Mouse (Mus musculus): ENCODE data around the gene 2210011C24Rik. TPM values are rescaled to one million over a fixed set of nuclear protein-coding genes. Genes with fewer than 3 reads are reported as not detected.
"Not testable (repeated sequence)": the region's sequence is repeated elsewhere in the genome, so short reads cannot be mapped to it uniquely, and the experiment has no call there.

Gene 2210011C24Rik
- total RNA-seq, 4 experiments from 2014 or later, result 0.62 to 0.77 TPM; not detected in 2

DNA sequence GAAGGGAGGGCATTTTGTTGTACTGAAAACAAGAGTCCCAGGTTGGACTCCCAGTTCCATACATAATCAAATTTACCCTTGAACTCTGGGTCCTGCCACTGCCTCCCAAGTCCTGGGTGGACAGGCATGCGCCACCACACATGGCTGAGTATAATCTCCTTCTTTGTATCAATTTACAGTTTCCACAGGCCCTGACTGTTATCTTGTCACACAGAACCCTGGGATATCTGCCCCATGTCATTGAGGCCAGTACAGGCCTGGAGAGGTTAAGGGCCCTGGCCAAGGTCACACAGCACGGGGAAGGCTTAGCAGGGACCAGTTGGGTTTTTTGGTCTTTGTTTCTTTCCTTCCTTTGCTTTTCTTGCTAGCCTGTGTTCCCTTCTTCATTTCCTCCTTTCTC is 19.5 kb downstream of the 2210011C24Rik start:
- no peak for DNase-seq

DNA sequence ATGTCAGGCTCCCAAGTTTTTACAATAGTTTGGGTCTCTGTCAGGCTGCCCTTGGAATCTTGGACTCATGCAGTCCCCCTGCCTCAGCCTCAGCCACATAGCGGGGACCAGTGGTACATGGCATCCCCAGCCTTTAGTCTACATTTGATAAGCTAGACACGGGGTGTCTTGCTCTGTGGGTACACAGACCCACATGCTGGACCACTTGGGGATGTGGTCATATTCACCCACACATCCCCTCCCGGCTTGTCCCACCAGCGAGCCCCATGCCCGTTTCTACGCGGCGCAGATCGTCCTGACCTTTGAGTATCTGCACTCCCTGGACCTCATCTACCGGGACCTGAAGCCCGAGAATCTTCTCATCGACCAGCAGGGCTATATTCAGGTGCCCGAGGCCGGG is 21.8 kb downstream of the 2210011C24Rik start:
- DNase-seq, result no peak

- DNase-seq, result no peak
These were observed 22.7 kb downstream of the 2210011C24Rik start for GRCm38 (mm10) chr8:83989243-83989642.

DNA sequence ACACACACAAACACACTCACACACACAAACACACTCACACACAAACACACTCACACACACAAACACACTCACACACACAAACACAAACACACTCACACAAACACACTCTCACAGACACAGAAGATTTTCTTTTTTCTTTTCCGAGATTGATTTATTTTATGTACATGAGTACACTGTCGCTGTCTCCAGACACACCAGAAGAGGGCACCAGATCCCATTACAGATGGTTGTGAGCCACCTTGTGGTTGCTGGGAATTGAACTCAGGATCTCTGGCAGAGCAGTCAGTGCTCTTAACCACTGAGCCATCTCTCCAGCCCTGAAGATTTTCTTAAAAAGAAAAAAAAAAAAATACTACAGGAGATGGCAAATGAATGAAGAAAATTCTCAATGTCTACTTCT is 28.7 kb downstream of the 2210011C24Rik start:
- not testable (repeated sequence) for DNase-seq

- DNase-seq, result no peak
These were observed 29.5 kb downstream of the 2210011C24Rik start for GRCm38 (mm10) chr8:83982449-83982848.

DNA sequence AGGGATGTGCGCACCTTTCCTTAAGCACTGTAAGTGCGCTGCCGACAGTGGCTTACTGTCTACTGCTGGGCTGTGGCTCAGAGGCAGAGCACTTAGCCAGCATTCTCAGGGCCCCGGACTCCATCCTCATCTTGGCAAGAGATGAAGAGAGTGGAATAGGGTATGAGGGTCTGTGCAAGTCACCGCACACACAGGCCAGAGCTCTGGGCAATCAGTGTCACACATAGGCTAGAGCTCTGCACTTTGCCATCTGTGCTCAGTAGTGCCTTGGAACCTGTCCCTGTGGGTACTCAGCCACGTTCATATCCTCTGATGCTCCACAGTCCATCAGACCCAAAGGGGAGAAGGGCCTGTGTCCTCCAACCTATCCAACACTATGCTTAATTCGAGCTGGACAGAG is 30.4 kb downstream of the 2210011C24Rik start:
- DNase-seq, result no peak

DNA sequence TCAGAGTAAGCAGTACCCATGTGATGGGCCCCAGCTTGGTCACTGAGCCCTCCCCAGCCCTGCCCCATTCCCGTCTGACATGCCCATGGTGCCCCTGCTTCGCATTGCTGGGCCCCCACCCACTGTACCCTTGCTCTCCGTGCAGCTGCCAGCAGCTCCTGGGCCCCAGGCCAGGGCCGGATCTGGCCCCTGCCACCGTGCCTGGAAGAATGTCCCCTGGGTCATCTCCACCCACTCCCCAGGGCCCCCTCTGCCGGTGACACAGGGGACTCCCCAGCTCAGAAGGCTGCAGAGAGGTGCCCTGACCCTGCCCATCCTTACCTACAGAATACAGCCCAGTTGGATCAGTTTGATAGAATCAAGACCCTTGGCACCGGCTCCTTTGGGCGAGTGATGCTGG is 31.1 kb downstream of the 2210011C24Rik start:
- DNase-seq, result no peak

DNA sequence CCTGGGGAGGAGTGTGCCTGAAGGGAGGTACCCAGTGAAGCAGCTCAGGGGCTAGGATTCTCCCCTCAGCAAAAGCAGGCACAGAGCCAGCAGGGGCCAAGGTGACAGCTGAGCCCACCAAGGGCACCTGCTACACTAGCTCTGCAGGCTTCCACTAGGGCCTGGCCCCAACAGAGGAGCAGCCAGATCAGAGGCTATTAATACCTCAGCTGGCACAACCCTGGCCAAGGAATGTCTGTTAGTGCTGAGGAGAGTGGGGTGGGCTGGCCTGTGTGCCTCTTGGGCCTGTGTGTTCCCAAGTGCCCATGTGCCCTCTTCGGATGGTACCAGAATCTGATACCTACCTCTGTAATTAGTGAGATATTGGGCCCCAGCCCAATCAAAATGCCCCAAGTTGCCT is 31.7 kb downstream of the 2210011C24Rik start:
- DNase-seq, result no peak

GRCm38 (mm10) chr8:83978200-83978599 is 33.8 kb downstream of the 2210011C24Rik start:
- DNase-seq, result no peak

DNA sequence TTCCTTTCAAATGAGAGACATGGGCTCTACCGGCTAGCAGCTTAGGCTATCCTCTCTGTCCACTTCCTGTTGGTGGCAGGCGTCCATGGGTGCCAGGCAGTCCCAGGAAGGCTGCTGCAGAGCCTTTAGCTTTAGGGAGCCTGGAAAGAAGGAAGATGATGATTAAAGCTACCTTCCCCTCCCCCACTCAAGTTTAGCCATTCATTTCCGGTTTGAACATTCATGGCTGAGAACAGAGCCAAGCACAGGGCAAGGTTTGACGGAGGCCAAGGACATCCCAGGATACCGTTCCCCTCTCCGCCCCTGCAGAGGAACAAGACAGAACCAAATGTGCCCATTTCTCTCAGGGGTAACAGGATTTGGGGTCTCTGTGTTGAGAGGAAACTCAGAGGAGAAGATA is 34.3 kb downstream of the 2210011C24Rik start:
- DNase-seq, result no peak

DNA sequence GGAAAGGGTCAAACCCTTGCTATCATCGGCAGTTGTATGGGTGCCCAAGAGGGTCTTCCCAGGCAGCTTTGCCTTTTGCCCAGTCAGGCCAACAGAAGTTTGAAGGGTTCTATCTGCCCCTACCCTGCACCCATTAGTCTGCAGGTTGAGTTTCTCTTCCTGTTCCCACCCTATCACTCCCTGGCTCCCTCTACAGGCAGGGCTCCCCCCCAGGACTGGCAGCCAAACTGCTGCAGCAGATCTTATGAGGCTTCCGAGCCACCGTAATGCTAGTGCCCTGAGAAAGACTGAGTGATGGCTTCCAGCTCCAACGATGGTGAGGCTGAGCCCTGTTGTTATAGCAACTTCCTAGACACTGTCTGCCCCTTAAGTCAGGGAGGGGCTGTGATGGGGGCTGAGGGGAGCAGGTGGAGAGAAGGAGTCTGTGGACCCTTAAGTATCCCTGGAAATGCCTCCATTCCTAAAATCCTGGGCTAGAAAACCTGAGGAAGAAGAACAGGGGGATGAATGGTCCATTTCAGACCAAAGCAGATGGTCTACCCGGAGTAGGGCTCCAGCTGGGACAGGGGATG is 35.1 kb downstream of the 2210011C24Rik start:
- no peak for DNase-seq

DNA sequence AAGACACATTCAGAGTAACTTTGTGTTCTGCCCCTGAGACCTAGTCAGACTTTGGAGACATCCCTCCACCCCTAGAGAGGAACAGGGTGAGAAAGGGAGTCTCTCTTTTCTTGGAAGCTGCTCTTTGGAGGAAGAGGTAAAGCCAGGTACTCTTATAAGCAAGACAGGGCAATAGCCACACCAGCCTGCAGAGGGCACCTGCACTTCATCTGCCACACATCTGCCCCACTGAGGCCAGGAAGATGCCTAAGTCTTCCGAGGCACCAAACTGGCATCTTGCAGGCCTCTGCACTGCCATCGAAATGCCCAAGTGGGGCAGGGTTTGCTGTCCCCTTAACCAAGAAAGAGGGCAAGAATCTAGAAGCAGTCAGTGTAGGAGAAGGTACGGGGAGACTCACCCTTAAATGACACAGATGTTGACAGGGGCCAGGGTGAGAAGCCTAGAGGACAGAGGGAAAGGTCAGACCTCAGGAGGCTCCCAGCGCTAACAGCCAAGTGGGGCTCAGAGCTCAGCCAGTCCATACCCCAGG is 35.8 kb downstream of the 2210011C24Rik start:
- no peak for DNase-seq

DNA sequence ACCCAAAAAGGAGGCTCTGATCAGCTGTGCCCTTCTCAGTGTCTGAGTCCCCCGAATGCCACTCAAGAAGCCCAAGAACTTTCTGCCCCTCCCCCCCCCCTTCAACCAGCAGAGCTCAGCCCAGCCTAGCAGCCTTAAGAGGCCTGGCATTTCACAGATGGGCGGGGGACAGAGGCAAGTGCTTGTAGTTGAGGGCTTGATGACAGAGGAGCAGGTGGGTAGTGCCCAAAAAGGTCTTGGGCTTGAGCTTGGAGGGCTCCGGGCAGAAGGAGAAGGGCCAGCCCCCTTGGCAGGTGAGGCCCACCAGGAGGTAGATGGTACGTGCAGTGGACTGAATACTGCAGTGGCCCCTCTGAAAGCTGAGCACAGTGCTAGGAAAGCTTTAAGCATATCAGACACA is 37.5 kb downstream of the 2210011C24Rik start:
- DNase-seq, result no peak

DNA sequence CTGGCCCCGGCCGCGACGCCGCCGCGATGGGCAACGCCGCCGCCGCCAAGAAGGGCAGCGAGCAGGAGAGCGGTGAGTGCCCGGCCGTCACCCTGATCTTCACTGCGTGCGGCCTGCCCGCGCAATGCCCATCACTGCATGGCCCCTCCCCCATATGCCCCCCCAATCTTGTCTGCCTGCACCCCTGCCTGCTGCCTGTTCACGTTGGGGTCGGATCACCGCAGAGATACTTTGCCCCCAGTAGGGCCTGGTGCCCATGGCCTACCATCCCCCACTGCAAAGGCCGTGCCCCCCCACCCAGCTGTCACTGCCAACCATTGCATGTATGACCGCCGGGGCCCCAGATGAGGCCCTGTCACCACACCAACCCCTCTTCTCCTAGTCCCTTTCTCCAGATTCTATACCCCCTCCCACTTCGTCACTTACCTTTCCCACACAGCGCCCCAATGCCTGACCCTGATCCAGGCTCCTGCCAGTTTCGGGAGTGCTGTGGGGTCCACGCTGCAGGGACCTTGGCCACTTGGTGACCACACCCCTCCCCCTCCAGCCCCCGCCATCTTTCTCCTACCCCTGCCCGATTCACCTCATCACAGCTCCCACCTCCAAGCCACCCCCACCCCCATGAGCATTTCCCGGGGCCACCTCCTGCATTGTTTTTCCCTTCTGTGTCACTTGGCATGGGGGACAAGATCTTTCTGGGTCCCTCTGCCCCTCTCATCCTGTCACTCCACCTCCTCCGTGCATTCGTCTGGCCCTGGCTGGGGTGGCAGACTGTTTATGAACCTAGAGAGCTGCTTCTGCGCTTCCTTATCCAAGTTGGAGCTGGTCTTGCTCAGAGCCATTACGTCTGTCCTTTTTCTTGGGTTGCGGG is 38.6 kb downstream of the 2210011C24Rik start:
- no peak for DNase-seq

DNA sequence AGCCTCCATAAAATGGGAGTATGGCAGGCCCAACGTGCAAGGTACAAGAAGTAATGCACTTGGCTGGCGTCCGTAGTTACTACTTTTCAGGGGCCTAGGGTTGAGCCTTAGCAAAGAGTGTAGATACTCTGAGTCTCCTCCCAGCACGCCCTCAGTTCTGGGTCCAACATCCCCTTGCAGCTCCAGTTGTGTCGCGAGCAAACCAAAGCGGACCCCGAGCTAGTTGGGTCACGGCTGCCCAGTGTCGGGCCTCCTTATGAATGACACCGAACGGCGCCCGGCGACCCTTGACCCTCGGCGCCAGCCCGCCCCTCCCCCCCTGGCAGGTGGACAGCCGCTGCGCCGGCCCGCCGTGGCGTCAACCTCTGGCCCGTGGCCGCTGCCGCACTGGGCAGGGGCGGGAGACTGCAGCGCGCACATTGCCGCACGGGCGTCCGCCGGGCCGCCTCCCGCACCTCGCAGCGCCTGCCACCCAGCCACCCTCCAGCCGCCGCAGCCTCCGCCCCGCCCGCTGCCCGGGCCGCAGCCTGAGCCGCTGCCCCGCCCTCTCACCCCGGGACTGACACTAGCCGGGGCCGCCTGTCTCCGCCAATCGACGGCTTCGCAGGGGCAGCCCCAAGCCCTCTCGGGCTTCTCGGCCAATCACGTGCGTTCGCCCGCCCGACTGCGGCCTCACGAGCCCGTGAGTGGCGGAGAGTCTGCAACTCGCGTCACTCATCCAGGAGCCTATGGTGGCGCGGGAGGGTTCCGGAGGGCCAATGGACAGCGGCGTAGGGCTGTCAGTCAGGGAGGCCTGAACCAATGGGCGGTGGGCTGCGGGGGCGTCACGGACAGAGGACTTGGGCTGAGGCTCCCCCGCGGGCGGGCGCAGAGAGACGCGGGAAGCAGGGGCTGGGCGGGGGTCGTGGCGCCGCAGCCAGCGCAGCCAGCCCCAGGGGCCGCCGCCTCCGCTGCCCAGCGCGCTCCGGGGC is 39.5 kb downstream of the 2210011C24Rik start, which contains the start of gene Prkaca:
Prkaca (plus strand) TSS at position 844 of the 971 bp plus-strand sequence.
- peak; percentile 99 for DNase-seq

GRCm38 (mm10) chr8:83971661-83972060 is 40.3 kb downstream of the 2210011C24Rik start:
- DNase-seq, result no peak

DNA sequence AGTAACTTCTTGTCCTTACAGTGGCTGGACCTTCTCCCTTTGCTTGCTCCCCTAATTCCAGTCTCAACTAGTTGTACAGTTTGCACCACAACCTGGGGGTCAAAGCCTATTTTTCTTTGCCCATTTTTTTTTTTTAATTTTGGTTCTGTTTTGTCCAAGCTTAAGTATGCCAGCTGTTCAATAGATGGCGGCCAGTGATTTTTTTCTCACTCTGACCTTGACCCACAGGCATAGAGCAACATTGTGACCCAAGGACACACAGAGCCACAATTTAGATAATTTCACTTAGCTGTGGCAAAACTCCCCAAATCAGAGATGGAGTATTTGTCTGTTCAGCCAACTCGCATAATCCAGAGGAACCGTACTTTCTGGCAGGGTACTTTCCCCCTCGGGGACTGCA is 40.9 kb downstream of the 2210011C24Rik start:
- DNase-seq, result no peak

DNA sequence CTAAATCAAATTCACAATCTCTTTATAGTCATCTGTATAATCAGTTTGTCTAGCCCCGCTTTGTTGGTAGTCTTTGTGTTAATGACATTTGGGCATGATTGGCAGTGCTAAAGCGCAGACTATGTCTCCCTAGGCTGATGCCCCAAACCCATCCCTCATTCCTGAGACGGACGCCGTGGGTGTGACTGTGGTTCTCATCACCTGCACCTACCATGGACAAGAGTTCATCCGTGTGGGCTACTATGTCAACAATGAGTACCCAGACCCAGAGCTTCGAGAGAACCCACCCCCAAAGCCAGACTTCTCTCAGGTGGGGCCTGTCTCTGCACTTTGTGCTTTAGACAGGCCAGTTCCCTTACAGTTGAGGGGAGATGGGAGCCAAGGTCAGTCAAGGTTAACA is 44.3 kb downstream of the 2210011C24Rik start:
- no peak for DNase-seq

- DNase-seq, result peak; percentile 70
These were observed 47.8 kb downstream of the 2210011C24Rik start for GRCm38 (mm10) chr8:83964015-83964765.

Data from adrenal gland, adult 8-10 months (tissue).